Mouse (Mus musculus) layer of hippocampus, postnatal 25 days (tissue): ENCODE measurements around the gene Tbrg4. TPM values are rescaled to one million over a fixed set of nuclear protein-coding genes. Genes with fewer than 3 reads are reported as not detected.

Experiments used
- DNase-seq, 2 experiments: peaks; one replicate each; pipeline ENCODE4 v3.0.0; 2022; ENCODE audit warnings: mixed read lengths in 2 of 2, low spot score in 1 of 2; ENCODE audit errors: extremely low spot score in 1 of 2
- total RNA-seq, 2 experiments: library from RNA; stranded (reverse); gene quantifications; 2 replicates each; pipeline ENCODE4 v1.2.3; 2021

Gene Tbrg4
- total RNA-seq, 2 experiments from 2014 or later, result 45.0 to 53.0 TPM

GRCm38 (mm10) chr11:6624619-6625382 is 1.1 kb downstream of the Tbrg4 start:
- DNase-seq, result no peak

DNA sequence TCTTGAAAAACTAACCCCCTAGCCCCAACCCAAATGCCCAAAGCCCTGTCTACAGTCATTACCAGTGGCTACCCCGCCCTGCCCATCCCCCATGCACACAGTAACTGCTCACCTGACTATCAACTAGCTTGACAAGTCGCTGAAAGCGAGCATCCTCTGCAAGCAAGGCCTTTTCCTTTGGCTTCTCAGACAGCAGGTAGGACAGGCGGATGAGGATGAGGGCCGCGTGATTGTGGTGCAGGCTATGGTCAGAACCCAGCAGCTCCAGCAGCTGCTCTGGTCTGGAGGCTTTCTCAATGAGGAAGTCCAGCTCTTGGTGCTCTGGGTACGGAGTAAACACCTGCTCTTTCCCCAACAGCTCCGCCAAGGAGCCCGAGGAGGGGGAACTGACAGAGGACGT is 2.2 kb downstream of the Tbrg4 start:
- DNase-seq, result no peak

- DNase-seq, result no peak
Observed at GRCm38 (mm10) chr11:6615250-6616205, 10.3 kb downstream of the Tbrg4 start.

GRCm38 (mm10) chr11:6605491-6606399 is 20.1 kb downstream of the Tbrg4 start, which contains the start of gene Nacad:
TSS of gene Nacad (minus strand) at chr11:6606053.
- DNase-seq, result peak; percentile 68

GRCm38 (mm10) chr11:6605021-6605481 is 20.8 kb downstream of the Tbrg4 start:
- DNase-seq, result peak in 1 of 2 experiments; percentile 41

GRCm38 (mm10) chr11:6604604-6604936 is 21.3 kb downstream of the Tbrg4 start:
- no peak for DNase-seq

DNA sequence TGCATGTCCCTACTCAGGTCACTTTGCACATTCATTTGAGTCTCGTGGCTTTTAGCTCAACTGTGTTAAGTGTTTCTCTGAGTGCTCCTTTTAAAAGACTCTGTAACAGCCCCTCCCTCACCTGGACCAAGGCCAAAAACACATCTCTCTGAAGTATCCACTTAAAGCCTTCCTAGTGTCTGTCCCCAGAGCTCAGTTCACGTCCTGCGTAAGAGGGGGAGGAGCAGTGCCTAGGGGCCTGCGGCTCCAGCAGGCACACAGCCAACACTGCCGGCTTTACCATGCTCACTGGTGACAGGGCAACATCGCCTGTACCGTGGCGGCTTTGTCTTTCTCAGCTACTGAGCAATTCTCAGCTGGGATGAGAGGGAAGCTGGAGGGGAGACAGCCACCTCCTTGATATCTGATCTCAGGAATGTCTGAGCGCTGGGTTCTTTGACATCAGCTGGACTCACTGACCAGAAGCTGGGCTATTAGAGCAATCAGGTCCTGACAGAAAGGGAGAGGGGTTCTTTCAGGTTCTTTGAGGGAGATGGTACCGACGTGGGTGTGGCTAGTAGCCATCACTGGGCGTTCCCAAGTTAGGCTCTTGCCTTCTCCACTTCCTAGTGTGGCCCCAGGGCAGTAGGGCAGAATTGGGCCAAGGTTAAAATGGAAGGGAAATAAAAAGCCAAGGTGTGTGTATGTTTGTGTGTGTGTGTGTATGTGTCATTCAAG is 21.8 kb downstream of the Tbrg4 start:
- DNase-seq, result peak in 1 of 2 experiments; percentile 46

- DNase-seq, result no peak
Observed at GRCm38 (mm10) chr11:6603224-6603623, 22.6 kb downstream of the Tbrg4 start.

- peak in 1 of 2 experiments; percentile 3 for DNase-seq
Observed at GRCm38 (mm10) chr11:6602662-6603061, 23.2 kb downstream of the Tbrg4 start.

DNA sequence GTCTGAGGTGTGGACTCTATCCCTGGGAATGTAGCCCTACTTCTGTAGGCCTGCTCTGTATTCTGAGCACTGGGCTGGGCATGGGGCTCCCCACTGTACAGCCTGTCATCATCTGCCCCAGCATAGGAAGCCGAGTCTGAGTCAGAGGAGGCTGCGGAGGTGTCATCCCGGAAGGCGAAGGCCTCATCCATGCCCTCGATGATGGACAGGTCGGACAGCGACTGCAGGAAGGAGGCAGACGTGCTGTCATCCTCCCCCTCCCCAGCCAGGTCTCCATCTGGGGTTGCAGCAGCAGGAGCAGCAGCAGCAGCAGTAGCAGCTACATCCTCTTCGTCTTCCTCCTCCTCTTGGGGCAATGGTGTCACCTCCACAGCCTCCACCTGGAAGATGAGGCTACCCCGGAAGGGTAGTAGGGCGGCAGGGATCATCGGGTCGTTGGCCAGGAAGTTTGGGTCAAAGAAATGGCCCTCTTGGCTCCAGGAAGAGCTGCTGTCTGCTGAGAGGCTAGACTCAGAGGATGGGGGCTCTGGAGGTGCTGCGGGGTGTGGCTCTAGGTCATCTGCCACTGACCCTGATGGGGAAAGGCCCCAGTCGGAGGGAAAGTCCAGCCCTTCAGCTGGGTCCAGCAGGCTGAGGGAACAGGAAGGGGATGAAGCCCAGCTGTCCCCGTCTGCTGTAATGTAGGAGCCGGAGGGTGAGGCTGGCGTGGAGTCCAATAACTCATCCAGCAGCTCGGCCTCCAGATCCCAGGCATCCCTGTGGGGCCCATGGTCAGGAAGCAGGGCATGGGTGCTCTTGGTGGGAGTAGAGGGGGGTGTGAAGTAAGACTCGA is 24.0 kb downstream of the Tbrg4 start:
- peak in 1 of 2 experiments; percentile 2 for DNase-seq

DNA sequence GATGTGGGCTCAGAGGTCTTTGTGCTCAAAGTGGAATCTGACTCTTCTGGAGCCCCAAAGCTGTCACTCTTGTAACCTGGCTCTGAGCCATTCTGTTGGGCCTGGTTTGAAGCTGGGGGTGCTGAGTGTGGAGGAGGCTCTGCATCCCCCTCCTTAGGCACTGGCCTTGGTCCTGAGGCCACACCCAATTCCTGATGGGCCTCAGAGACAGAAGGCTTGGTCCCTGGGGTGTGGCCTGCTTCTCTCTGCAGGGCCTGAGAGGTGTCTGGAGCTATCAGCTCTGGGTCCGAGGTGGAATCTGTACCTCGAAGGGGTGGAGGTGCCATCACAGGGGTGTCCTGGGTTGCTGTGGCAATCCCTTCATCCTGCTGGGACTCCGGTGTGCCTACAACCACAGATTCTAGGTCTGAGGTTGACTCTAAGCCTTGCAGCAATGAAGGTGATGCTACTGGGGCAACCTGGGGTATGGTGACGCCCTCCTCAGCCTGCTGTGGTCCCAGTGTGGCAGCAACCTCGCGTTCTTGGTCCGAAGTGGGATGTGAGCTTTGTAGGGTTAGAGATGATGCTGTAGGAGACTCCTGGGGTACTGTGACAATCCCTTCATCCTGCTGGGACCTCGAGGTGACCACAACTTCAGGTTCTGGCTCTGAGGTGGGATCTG is 25.5 kb downstream of the Tbrg4 start:
- DNase-seq, result no peak

DNA sequence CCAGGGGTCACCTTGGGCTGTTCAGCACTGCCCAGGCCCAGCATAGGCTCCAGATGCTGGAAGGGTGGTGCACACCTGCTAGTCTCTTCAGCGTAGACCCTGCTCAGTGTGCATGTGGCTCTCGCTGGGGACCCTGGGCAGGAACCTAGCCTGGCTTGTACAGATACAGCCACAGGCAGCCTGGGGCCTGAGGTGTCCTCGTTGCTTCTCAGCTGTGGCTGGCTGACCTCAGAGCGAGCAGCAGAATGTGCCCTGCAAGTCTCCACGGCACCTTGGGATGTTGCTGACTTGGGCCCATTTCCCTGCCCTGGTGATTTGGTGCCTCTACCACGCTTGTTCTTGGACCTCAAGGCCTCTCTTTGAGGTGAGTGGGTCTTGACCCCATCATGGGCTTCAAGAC is 26.0 kb downstream of the Tbrg4 start:
- DNase-seq, result no peak

DNA sequence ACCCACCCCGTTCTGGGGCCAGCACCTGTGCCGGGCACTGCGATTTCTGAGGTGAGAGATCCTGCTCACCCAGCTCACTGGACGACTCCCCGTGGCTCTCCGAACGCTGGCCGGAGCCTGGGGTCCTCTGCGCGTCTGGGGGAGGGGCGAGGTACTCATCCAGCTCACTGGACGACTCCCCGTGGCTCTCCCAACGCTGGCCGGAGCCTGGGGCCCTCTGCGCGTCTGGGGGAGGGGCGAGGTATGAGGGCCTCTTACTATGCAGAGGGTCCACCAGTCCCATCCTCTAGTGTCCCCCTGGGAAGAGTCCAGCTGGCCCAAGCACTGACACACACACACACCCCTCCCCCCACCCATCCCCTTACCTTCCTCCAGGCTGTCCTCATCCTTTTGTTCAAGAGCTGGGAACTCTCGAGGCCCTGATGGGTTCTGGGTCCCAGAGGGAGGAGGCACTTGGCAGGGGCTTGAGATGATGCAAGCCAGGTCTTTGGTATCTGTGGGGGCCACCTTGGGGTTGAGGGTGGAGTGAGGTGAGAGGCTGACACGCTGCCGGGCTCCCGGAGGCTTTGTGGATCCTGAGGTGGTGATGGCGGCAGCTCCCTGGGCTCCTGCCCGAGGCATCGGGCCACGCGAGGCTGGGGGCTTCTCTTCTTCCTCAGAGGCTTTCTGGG is 26.7 kb downstream of the Tbrg4 start:
- DNase-seq, result peak in 1 of 2 experiments; percentile 40

DNA sequence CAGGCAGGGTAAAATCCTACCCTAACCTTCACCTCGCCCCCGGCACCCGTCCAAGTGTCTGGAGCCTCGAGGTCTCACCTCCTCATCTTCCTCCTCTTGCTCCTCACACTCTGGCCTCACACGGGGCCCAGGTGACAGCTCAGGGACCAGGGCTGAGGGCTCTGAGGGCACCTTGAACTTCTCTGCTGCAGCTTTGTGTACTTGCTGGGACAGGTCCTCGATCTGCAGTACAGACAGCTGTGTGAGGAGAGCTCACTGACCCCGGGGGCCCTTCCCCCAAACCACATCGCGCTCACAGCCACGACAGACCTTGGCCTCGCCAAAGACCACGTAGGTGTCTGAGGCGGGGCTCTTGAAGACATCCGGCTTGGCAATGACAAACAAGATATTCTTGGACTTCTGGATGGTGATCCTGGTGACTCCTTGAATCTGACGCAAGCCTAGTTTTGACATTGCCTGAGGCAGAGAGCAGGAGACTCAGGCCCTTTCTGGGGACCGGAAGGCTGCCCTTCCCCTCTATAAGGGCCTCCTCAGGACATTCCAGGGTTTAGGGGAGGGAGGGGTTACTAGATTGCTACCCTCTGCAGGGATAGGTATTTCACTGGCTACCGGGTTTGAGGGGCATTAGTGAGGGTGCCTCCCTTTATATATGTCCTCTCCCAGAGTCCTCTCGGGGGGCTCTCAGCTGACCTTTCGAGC is 27.5 kb downstream of the Tbrg4 start:
- DNase-seq, result no peak

DNA sequence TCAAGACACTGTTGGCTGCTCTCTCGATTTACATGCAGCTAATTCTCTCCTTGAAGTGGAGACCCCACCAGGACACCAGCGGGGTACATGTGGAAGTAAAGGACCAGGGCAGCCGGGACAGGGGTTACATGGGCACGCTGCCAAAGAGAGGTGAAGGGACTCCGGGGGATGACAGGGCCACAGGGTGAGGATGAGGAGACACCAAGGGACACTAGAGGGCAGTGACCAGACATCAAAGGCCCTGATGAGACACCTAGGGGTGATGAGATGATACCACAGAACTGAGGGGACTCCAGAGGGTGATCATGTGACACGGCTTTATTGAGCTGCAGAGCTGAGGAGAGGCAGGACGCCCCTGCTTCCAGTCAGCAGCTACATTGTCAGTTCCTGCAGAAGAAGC is 28.3 kb downstream of the Tbrg4 start:
- no peak for DNase-seq

- DNase-seq, result no peak
Observed at GRCm38 (mm10) chr11:6596616-6597015, 29.3 kb downstream of the Tbrg4 start.

DNA sequence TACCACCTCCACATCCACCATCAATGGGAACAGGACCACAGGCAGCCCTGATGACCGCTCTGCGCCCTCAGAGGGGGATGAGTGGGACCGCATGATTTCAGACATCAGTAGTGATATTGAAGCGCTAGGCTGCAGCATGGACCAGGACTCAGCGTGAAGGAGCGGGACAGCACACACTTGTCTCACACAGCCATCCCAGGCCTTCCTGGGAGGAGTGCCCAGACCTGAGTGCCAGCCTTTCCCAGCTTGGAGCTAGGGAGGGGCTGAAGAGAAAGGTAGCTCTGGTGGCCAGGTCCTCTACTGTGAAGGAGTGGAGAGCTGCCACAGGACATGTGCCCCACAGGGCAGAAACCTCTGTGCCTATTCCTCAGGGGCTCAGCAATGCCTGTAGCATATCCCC is 29.7 kb downstream of the Tbrg4 start:
- no peak for DNase-seq
